Mouse (Mus musculus) skeletal muscle tissue, adult 2 months (tissue): ENCODE data around the gene Scrn2.
A peak's percentile ranks its signal among the peaks of the same experiment; 100 is the strongest.

Source experiments
- DNase-seq: peaks from one replicate; pipeline ENCODE4 v3.0.0-alpha.2; 2012; ENCODE audit warnings: low read depth, low spot score

Gene Scrn2

GRCm38 (mm10) chr11:97050216-97050943, 20.6 kb downstream of the Scrn2 start, which contains the start of gene Osbpl7:
Osbpl7 (plus strand) TSS chr11:97050628.
- peak; percentile 62 for DNase-seq

- DNase-seq: no peak
Measured at GRCm38 (mm10) chr11:97050944-97051586, 21.3 kb downstream of the Scrn2 start.

- DNase-seq: no peak
Measured at GRCm38 (mm10) chr11:97052219-97052646, 22.5 kb downstream of the Scrn2 start.

- DNase-seq: no peak
Measured at GRCm38 (mm10) chr11:97063274-97063920, 33.7 kb downstream of the Scrn2 start.

GRCm38 (mm10) chr11:97063921-97064295, 34.2 kb downstream of the Scrn2 start:
- no peak for DNase-seq

- no peak for DNase-seq
Measured at GRCm38 (mm10) chr11:97065538-97066295, 36.0 kb downstream of the Scrn2 start.

- no peak for DNase-seq
Measured at GRCm38 (mm10) chr11:97066656-97067360, 37.1 kb downstream of the Scrn2 start.

GRCm38 (mm10) chr11:97069333-97069732, 39.6 kb downstream of the Scrn2 start:
- no peak for DNase-seq

GRCm38 (mm10) chr11:97069770-97070169, 40.0 kb downstream of the Scrn2 start:
- no peak for DNase-seq

GRCm38 (mm10) chr11:97071129-97071528, 41.4 kb downstream of the Scrn2 start:
- DNase-seq: peak; percentile 69

- peak; percentile 34 for DNase-seq
Measured at GRCm38 (mm10) chr11:97072533-97072932, 42.8 kb downstream of the Scrn2 start.

- no peak for DNase-seq
Measured at GRCm38 (mm10) chr11:97074235-97074634, 44.5 kb downstream of the Scrn2 start.

- DNase-seq: no peak
Measured at GRCm38 (mm10) chr11:97078751-97079150, 49.0 kb downstream of the Scrn2 start.

GRCm38 (mm10) chr11:97080291-97080690, 50.6 kb downstream of the Scrn2 start:
- no peak for DNase-seq

- peak; percentile 34 for DNase-seq
Measured at GRCm38 (mm10) chr11:97082977-97083376, 53.2 kb downstream of the Scrn2 start.
